Mouse (Mus musculus): ENCODE data around the gene Tnrc6b. TPM values are rescaled to one million over a fixed set of nuclear protein-coding genes. Genes with fewer than 3 reads are reported as not detected.

Tnrc6b gene
- total and polyA plus RNA-seq, 2 experiments from 2014 or later = 21.0 to 24.0 TPM

- Histone ChIP-seq H3K9me3 (ENCODE audit: low read length) (no peaks in the 10 kb centered on the region), H3K36me3 (ENCODE audit: insufficient read depth) (no peaks in the 10 kb centered on the region), H3K27ac (ENCODE audit: low read depth, low read length) (no peak overlapping the region; the same call in 1 of the 2 replicates), H3K4me2 (ENCODE audit: low read depth) (no peak overlapping the region), H3K4me3 (ENCODE audit: low read depth, low read length) (no peak overlapping the region), H3K4me1 (ENCODE audit: insufficient read depth) (no peaks in the 10 kb centered on the region), H3K9ac (no peak overlapping the region), H3K27me3 (ENCODE audit: insufficient read depth, low read length) (no peaks in the 10 kb centered on the region)
- no peak for DNase-seq
- WGBS = 25% methylated on average over 8 of the region's 8 CpGs
- TF ChIP-seq CTCF (IDR thresholded peaks at IDR 0.05; ENCODE audit: low read depth) = no peak
- ATAC-seq = no peak; the same call in 1 of the 2 replicates
Observed at GRCm38 (mm10) chr15:80684786-80685602, 26.1 kb upstream of the Tnrc6b start.

GRCm38 (mm10) chr15:80685603-80685895 lies 25.6 kb upstream of the Tnrc6b start:
- no peak overlapping the region for H3K4me2 ChIP-seq (ENCODE audit: low read depth)
- ATAC-seq (peak; percentile 38; the same call in 1 of the 2 replicates), DNase-seq (no peak)
- H3K9ac ChIP-seq = no peak overlapping the region
- no peak overlapping the region for H3K4me3 ChIP-seq (ENCODE audit: low read depth, low read length)
- H3K27ac ChIP-seq (ENCODE audit: low read depth, low read length) = no peak overlapping the region
- 51% methylated on average over 7 of the region's 7 CpGs for WGBS
- no peaks in the 10 kb centered on the region for H3K27me3 ChIP-seq (ENCODE audit: insufficient read depth, low read length)
- no peaks in the 10 kb centered on the region for H3K36me3 ChIP-seq (ENCODE audit: insufficient read depth)
- H3K4me1 ChIP-seq (ENCODE audit: insufficient read depth) = no peaks in the 10 kb centered on the region
- no peak for TF ChIP-seq CTCF (IDR thresholded peaks at IDR 0.05; ENCODE audit: low read depth)
- H3K9me3 ChIP-seq (ENCODE audit: low read length) = no peaks in the 10 kb centered on the region

- no peak for TF ChIP-seq CTCF (IDR thresholded peaks at IDR 0.05; ENCODE audit: low read depth)
- Histone ChIP-seq H3K9ac (no peak overlapping the region), H3K27me3 (ENCODE audit: insufficient read depth, low read length) (no peaks in the 10 kb centered on the region), H3K27ac (ENCODE audit: low read depth, low read length) (no peak overlapping the region), H3K36me3 (ENCODE audit: insufficient read depth) (no peaks in the 10 kb centered on the region), H3K4me2 (ENCODE audit: low read depth) (no peak overlapping the region), H3K4me1 (ENCODE audit: insufficient read depth) (peaks cover 4% of the 10 kb centered on the region), H3K9me3 (ENCODE audit: low read length) (no peaks in the 10 kb centered on the region), H3K4me3 (ENCODE audit: low read depth, low read length) (no peak overlapping the region)
- WGBS = 75% methylated on average over 7 of the region's 7 CpGs
- no peak for ATAC-seq
- DNase-seq = no peak
Observed at GRCm38 (mm10) chr15:80688536-80688935, 22.6 kb upstream of the Tnrc6b start.

- no peaks in the 10 kb centered on the region for H3K36me3 ChIP-seq (ENCODE audit: insufficient read depth)
- ATAC-seq = peak; percentile 50
- no peak overlapping the region for H3K27ac ChIP-seq (ENCODE audit: low read depth, low read length)
- H3K27me3 ChIP-seq (ENCODE audit: insufficient read depth, low read length) = no peaks in the 10 kb centered on the region
- no peak overlapping the region for H3K4me2 ChIP-seq (ENCODE audit: low read depth)
- H3K4me3 ChIP-seq (ENCODE audit: low read depth, low read length) = no peak overlapping the region
- 26% methylated on average over 3 of the region's 3 CpGs for WGBS
- TF ChIP-seq CTCF (IDR thresholded peaks at IDR 0.05; ENCODE audit: low read depth) = peak; percentile 4; the same call in 1 of the 2 replicates
- H3K9me3 ChIP-seq (ENCODE audit: low read length) = no peaks in the 10 kb centered on the region
- peaks cover 12% of the 10 kb centered on the region for H3K4me1 ChIP-seq (ENCODE audit: insufficient read depth)
- H3K9ac ChIP-seq = no peak overlapping the region
- DNase-seq = peak; percentile 41
Observed at GRCm38 (mm10) chr15:80693492-80693891, 17.6 kb upstream of the Tnrc6b start.

GRCm38 (mm10) chr15:80694125-80694910 lies 16.8 kb upstream of the Tnrc6b start:
- 22% methylated on average over 11 of the region's 11 CpGs for WGBS
- no peaks in the 10 kb centered on the region for H3K36me3 ChIP-seq (ENCODE audit: insufficient read depth)
- TF ChIP-seq CTCF (IDR thresholded peaks at IDR 0.05; ENCODE audit: low read depth) = peak; percentile 89
- peak overlapping the region; percentile 23 for H3K4me2 ChIP-seq (ENCODE audit: low read depth)
- H3K9me3 ChIP-seq (ENCODE audit: low read length) = no peaks in the 10 kb centered on the region
- peak; percentile 89 for DNase-seq
- H3K27ac ChIP-seq (ENCODE audit: low read depth, low read length) = 0 out of 2 replicates have a peak overlapping the region, but pooled peaks have one; percentile 23
- peak; percentile 70 for ATAC-seq
- H3K9ac ChIP-seq = peak overlapping the region; percentile 31; the same call in 1 of the 2 replicates
- H3K4me1 ChIP-seq (ENCODE audit: insufficient read depth) = peaks cover 12% of the 10 kb centered on the region
- H3K27me3 ChIP-seq (ENCODE audit: insufficient read depth, low read length) = no peaks in the 10 kb centered on the region
- H3K4me3 ChIP-seq (ENCODE audit: low read depth, low read length) = no peak overlapping the region

GRCm38 (mm10) chr15:80697564-80697963 lies 13.5 kb upstream of the Tnrc6b start:
- H3K27ac ChIP-seq (ENCODE audit: low read depth, low read length) = no peak overlapping the region
- ATAC-seq (no peak), DNase-seq (no peak)
- peaks cover 12% of the 10 kb centered on the region for H3K4me1 ChIP-seq (ENCODE audit: insufficient read depth)
- H3K9me3 ChIP-seq (ENCODE audit: low read length) = no peaks in the 10 kb centered on the region
- no peaks in the 10 kb centered on the region for H3K27me3 ChIP-seq (ENCODE audit: insufficient read depth, low read length)
- no peak for TF ChIP-seq CTCF (IDR thresholded peaks at IDR 0.05; ENCODE audit: low read depth)
- H3K4me3 ChIP-seq (ENCODE audit: low read depth, low read length) = no peak overlapping the region
- no peak overlapping the region for H3K4me2 ChIP-seq (ENCODE audit: low read depth)
- WGBS = 65% methylated on average over 5 of the region's 5 CpGs
- no peak overlapping the region for H3K9ac ChIP-seq
- H3K36me3 ChIP-seq (ENCODE audit: insufficient read depth) = no peaks in the 10 kb centered on the region
